Mouse (Mus musculus) cerebellum, adult 2 months (tissue): ENCODE measurements at regions not wholly inside any gene's neighbourhood (a gene's known extent, or its start where the extent isn't known, plus 50 kb on each side); places are given as distances from the start of the nearest gene placed in this dataset.

Experiments
- DNase-seq, 2 experiments: peaks; one replicate each; pipeline ENCODE4 v3.0.0; 2021
- H3K27ac ChIP-seq: fragments of 200-500 bp; 2 replicates; pipeline ENCODE4 v1.5.1; 2012; ENCODE audit warnings: low read length, control low read depth, inconsistent platforms; ENCODE audit not compliant: insufficient read depth
- H3K27me3 ChIP-seq: fragments of 200-500 bp; 2 replicates; pipeline ENCODE4 v1.6.1; 2012; ENCODE audit warnings: inconsistent platforms, mild to moderate bottlenecking, low read length, moderate library complexity; ENCODE audit not compliant: control insufficient read depth, insufficient read depth
- H3K4me1 ChIP-seq: fragments of 200-500 bp; 2 replicates; pipeline ENCODE4 v1.6.1; 2011; ENCODE audit warnings: low read length; ENCODE audit not compliant: control insufficient read depth, insufficient read depth
- H3K4me3 ChIP-seq: fragments of 200-500 bp; replicated peaks from 2 replicates; pipeline ENCODE3; 2011; ENCODE audit warnings: mild to moderate bottlenecking, low read depth, low read length, control low read depth; ENCODE audit not compliant: insufficient read depth
- CTCF ChIP-seq: fragments of 200-500 bp; IDR thresholded peaks from 2 replicates; pipeline ENCODE4 v1.5.1; 2011; ENCODE audit warnings: low read depth, mild to moderate bottlenecking, control low read depth, low read length, moderate library complexity, borderline replicate concordance; ENCODE audit not compliant: insufficient read depth
- POLR2A ChIP-seq: fragments of 200-500 bp; IDR thresholded peaks from 2 replicates; pipeline ENCODE4 v1.6.1; 2011; ENCODE audit warnings: low read length, control low read depth, borderline replicate concordance; ENCODE audit not compliant: insufficient read depth
- WGBS: fragments of 180-500 bp; shearing (Covaris S2); methylation state at CpG from one replicate; pipeline ENCODE4 v1.1.7; 2018; 5-methylcytosine and 5-hydroxymethylcytosine counted together

GRCm38 (mm10) chr4:105907611-105908010 lies 117.9 kb downstream of the Gm12728 start:
- TF ChIP-seq POLR2A (no peak), CTCF (no peak)
- H3K27me3 ChIP-seq = no peaks in the 10 kb centered on the region
- H3K27ac ChIP-seq = no peak overlapping the region
- no peak for DNase-seq
- H3K4me3 ChIP-seq = no peak overlapping the region
- 57% methylated on average over 7 of the region's 7 CpGs for WGBS
- H3K4me1 ChIP-seq = no peaks in the 10 kb centered on the region

- TF ChIP-seq POLR2A (no peak), CTCF (no peak)
- H3K4me3 ChIP-seq = no peak overlapping the region
- H3K27me3 ChIP-seq = no peaks in the 10 kb centered on the region
- no peak for DNase-seq
- H3K27ac ChIP-seq = no peak overlapping the region
- no peaks in the 10 kb centered on the region for H3K4me1 ChIP-seq
These were observed 118.6 kb downstream of the Gm12728 start for GRCm38 (mm10) chr4:105908281-105908680.

- TF ChIP-seq POLR2A (no peak), CTCF (no peak)
- H3K4me1 ChIP-seq = no peaks in the 10 kb centered on the region
- H3K27me3 ChIP-seq = no peaks in the 10 kb centered on the region
- DNase-seq = no peak
- no peak overlapping the region for H3K4me3 ChIP-seq
- H3K27ac ChIP-seq = no peak overlapping the region
- WGBS = 83% methylated on average over 4 of the region's 4 CpGs
These were observed 119.6 kb downstream of the Gm12728 start for GRCm38 (mm10) chr4:105909272-105909671.

GRCm38 (mm10) chr4:105910666-105911065 lies 121.0 kb downstream of the Gm12728 start:
- WGBS = 88% methylated on average over 5 of the region's 5 CpGs
- Histone ChIP-seq H3K27ac (no peak overlapping the region), H3K4me1 (no peaks in the 10 kb centered on the region), H3K27me3 (no peaks in the 10 kb centered on the region), H3K4me3 (no peak overlapping the region)
- no peak for TF ChIP-seq CTCF
- no peak for TF ChIP-seq POLR2A
- no peak for DNase-seq

GRCm38 (mm10) chr4:105911678-105912077 lies 122.0 kb downstream of the Gm12728 start:
- TF ChIP-seq CTCF (no peak), POLR2A (no peak)
- WGBS = 38% methylated on average over 6 of the region's 6 CpGs
- Histone ChIP-seq H3K27me3 (no peaks in the 10 kb centered on the region), H3K27ac (no peak overlapping the region), H3K4me1 (no peaks in the 10 kb centered on the region), H3K4me3 (no peak overlapping the region)
- no peak for DNase-seq

GRCm38 (mm10) chr4:105912296-105912695 lies 122.6 kb downstream of the Gm12728 start:
- no peak for DNase-seq
- H3K4me1 ChIP-seq = no peaks in the 10 kb centered on the region
- 66% methylated on average over 4 of the region's 4 CpGs for WGBS
- no peak overlapping the region for H3K27ac ChIP-seq
- H3K4me3 ChIP-seq = no peak overlapping the region
- TF ChIP-seq CTCF (no peak), POLR2A (no peak)
- no peaks in the 10 kb centered on the region for H3K27me3 ChIP-seq

- TF ChIP-seq POLR2A (no peak), CTCF (no peak)
- no peak overlapping the region for H3K27ac ChIP-seq
- 39% methylated on average over 6 of the region's 6 CpGs for WGBS
- H3K4me3 ChIP-seq = no peak overlapping the region
- no peaks in the 10 kb centered on the region for H3K27me3 ChIP-seq
- H3K4me1 ChIP-seq = no peaks in the 10 kb centered on the region
- no peak for DNase-seq
These were observed 125.3 kb downstream of the Gm12728 start for GRCm38 (mm10) chr4:105914996-105915395.

- 96% methylated on average over 9 of the region's 9 CpGs for WGBS
- no peak overlapping the region for H3K27ac ChIP-seq
- H3K27me3 ChIP-seq = no peaks in the 10 kb centered on the region
- no peaks in the 10 kb centered on the region for H3K4me1 ChIP-seq
- TF ChIP-seq CTCF = no peak
- no peak for TF ChIP-seq POLR2A
- DNase-seq = no peak
- no peak overlapping the region for H3K4me3 ChIP-seq
These were observed 126.6 kb downstream of the Gm12728 start for GRCm38 (mm10) chr4:105916229-105916628.

GRCm38 (mm10) chr4:105924781-105925382 lies 135.2 kb downstream of the Gm12728 start:
- Histone ChIP-seq H3K27me3 (no peaks in the 10 kb centered on the region), H3K4me3 (no peak overlapping the region), H3K4me1 (no peaks in the 10 kb centered on the region), H3K27ac (no peak overlapping the region)
- no peak for TF ChIP-seq CTCF
- TF ChIP-seq POLR2A = no peak
- WGBS = 77% methylated on average over 6 of the region's 6 CpGs
- DNase-seq = no peak
